Comparison of ENCODE assay signal across 8 mouse cellular contexts in the genomic region with DNA sequence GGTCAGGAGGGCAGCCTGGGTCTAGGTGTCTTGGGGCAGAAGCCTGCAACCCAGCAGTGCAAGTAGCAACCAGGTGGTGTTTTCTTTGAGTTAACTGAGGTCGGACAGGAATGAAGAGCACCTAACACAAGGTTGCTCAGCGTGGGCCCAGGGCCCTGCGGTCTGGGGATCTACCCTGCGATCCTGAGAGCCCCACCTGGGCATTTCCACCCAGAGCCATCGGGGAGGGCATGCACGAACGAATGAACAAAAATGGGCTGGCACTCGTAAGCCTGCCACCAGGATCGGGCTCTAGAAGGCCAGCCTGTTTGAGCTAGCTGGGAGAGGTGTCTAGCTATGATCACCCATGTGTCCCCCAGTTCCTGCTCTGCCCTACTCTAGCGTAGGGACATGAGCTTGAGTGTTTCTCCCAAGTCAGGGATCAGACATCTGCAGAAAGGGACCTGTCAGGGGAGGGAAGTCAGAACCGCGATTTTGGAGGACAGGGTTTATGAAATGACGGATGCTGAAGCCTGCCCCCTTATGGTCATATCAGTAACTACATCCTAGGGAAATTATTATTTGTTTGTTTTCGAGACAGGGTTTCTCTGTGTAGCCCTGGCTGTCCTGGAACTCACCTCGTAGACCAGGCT. TPM values are rescaled to one million over a fixed set of nuclear protein-coding genes. Genes with fewer than 3 reads are reported as not detected.
A peak's percentile ranks its signal among the peaks of the same experiment; 100 is the strongest.
DNase-seq lines count a peak whose midpoint lies in the region; ATAC-seq and TF ChIP-seq lines count a peak whose summit lies in the region.

No protein-coding gene starts in this region.

- intact Hi-C loops in gastrocnemius, adult 2 months (cut with DNase I): loop anchor here (1.0 kb wide), 1 partner anchor 106 kb away; no protein-coding TSS in a partner anchor

- ATAC-seq in CD4-positive, CD25-positive, alpha-beta regulatory T cell, adult 4 months: peak; percentile 58
- ATAC-seq in granulocyte monocyte progenitor cell, adult 5-6 weeks (replicated peaks; ENCODE audit: poor library complexity, severe bottlenecking): peak; percentile 72

- no peak overlapping the region for H3K4me3 ChIP-seq in gastrocnemius, adult 2 months
- no peak overlapping the region for H3K4me3 ChIP-seq in limb, embryonic 10.5 days
- H3K4me3 ChIP-seq in small intestine, adult 2 months (ENCODE audit: low read depth, low read length): no peak overlapping the region

- H3K27ac ChIP-seq in gastrocnemius, adult 2 months: no peak overlapping the region
- no peak overlapping the region for H3K27ac ChIP-seq in limb, embryonic 10.5 days
- no peak overlapping the region for H3K27ac ChIP-seq in small intestine, adult 2 months (ENCODE audit: insufficient read depth, low read depth, low read length)

- WGBS in limb, embryonic 10.5 days: 50% methylated on average over 15 of the region's 15 CpGs
- WGBS in small intestine, adult 2 months: 53% methylated on average over 15 of the region's 15 CpGs

- H3K4me1 ChIP-seq in limb, embryonic 10.5 days: peaks cover 7% of the 10 kb centered on the region
- no peaks in the 10 kb centered on the region for H3K4me1 ChIP-seq in small intestine, adult 2 months (ENCODE audit: control insufficient read depth, insufficient read depth, insufficient read length, low read length)

- TF ChIP-seq POLR2A in small intestine, adult 2 months (IDR thresholded peaks at IDR 0.05; ENCODE audit: low read depth, low read length): no peak

- H3K27me3 ChIP-seq in limb, embryonic 10.5 days (ENCODE audit: low read depth, poor library complexity, severe bottlenecking): peaks cover 21% of the 10 kb centered on the region
- no peaks in the 10 kb centered on the region for H3K27me3 ChIP-seq in small intestine, adult 2 months (ENCODE audit: control insufficient read depth, insufficient read depth, low read length)

- no peak for DNase-seq in gastrocnemius, adult 2 months
- DNase-seq in gastrocnemius, postnatal 4 days (ENCODE audit: low spot score in 2 of 2): no peak
- peak; percentile 25 for DNase-seq in cerebellum, adult 11-12 months
- DNase-seq in limb, embryonic 10.5 days (ENCODE audit: low spot score): peak; percentile 50
- DNase-seq in layer of hippocampus, adult 8-10 months (ENCODE audit: low spot score in 2 of 2): no peak

- TF ChIP-seq CTCF in gastrocnemius, adult 2 months (IDR thresholded peaks at IDR 0.05): peak; percentile 82
- TF ChIP-seq CTCF in small intestine, adult 2 months (IDR thresholded peaks at IDR 0.05; ENCODE audit: extremely low read depth, insufficient read length, insufficient replicate concordance, low read depth, low read length): peak; percentile 62; the same call in 1 of the 2 replicates

- H3K9me3 ChIP-seq in limb, embryonic 10.5 days (replicated peaks): no peaks in the 10 kb centered on the region

- H3K36me3 ChIP-seq in limb, embryonic 10.5 days: no peaks in the 10 kb centered on the region
- H3K36me3 ChIP-seq in small intestine, adult 2 months (ENCODE audit: control insufficient read depth, insufficient read depth, low read length): no peaks in the 10 kb centered on the region

RNA-seq across cellular contexts. Expression of a gene that starts 22.2 kb away (rescaled TPM):
- total RNA-seq in gastrocnemius, adult 2 months (2021): not detected
- total RNA-seq in gastrocnemius, postnatal 4 days (2021): not detected
- 1 to 10 TPM in 1 of 2 experiments, not detected in 1; 1.8 TPM for polyA plus RNA-seq in CD4-positive, CD25-positive, alpha-beta regulatory T cell, adult 4 months (2017; shearing (Covaris generic))
- not detected in 2 replicates for total RNA-seq in granulocyte monocyte progenitor cell, adult 5-6 weeks (2014; fragmentation: Nextera tagmentation)
- not detected in 2 replicates for total RNA-seq in granulocyte monocyte progenitor cell, adult 5-6 weeks (2017)
- polyA plus RNA-seq in limb, embryonic 10.5 days (2016; fragmentation: Nextera tagmentation; extraction: Ambion mirVana): 0.79 and 1.1 TPM in 2 replicates
- 0.37 TPM in 1 of 2 replicates, not detected in the other for polyA plus RNA-seq in small intestine, adult 2 months (2012; rRNA removed)
- 1 to 10 TPM in 2 of 4 experiments, under 1 TPM in 1, not detected in 1; 0.52 to 2.1 (median 1.3) TPM for total RNA-seq in layer of hippocampus, adult 8-10 months (2022)

RNA-seq across cellular contexts. Expression of a gene that starts 49.5 kb away (rescaled TPM):
- total RNA-seq in gastrocnemius, adult 2 months (2021): not detected
- total RNA-seq in gastrocnemius, postnatal 4 days (2021): 1 to 10 TPM; 2.1 to 2.3 TPM
- polyA plus RNA-seq in CD4-positive, CD25-positive, alpha-beta regulatory T cell, adult 4 months (2017; shearing (Covaris generic)): under 1 TPM; 0.39 to 0.91 TPM
- 1.5 and 2.2 TPM in 2 replicates for total RNA-seq in granulocyte monocyte progenitor cell, adult 5-6 weeks (2014; fragmentation: Nextera tagmentation)
- total RNA-seq in granulocyte monocyte progenitor cell, adult 5-6 weeks (2017): not detected in 2 replicates
- 28.7 and 41.7 TPM in 2 replicates for polyA plus RNA-seq in limb, embryonic 10.5 days (2016; fragmentation: Nextera tagmentation; extraction: Ambion mirVana)
- 1.3 and 2.5 TPM in 2 replicates for polyA plus RNA-seq in small intestine, adult 2 months (2012; rRNA removed)
- 1 to 10 TPM in 2 of 4 experiments, under 1 TPM in 2; 0.37 to 1.2 (median 1.00) TPM for total RNA-seq in layer of hippocampus, adult 8-10 months (2022)

Comparison
In these comparisons a context has a peak if more than half of its experiments do, and no peak if none do; other contexts are left out.
1. DNase-seq: peak in cerebellum, adult 11-12 months (single experiment) and limb, embryonic 10.5 days (single experiment); none in gastrocnemius, adult 2 months (single experiment), gastrocnemius, postnatal 4 days (0 of 2) and layer of hippocampus, adult 8-10 months (0 of 2).